11 mouse cellular contexts compared by ENCODE assay signal in the genomic region with DNA sequence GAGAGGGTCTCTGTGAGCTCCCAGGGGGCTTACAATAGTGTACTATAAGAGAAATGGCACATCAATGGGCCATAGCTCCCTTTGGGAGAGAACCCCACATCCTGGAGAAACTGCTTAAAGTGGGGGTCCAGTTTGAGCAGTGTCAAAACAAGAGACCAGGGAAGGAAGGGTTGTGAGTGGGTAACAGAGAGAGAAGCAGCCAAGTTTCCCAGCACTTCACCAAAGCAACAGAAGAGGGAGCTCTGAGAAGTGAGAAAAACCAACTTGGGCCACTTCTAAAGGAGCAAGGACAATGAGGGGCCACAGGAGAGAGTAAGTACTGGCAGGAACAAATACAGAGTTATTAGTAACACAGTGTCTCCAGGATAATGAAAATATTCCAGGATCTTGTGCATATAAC. TPM values are rescaled to one million over a fixed set of nuclear protein-coding genes. Genes with fewer than 3 reads are reported as not detected.
DNase-seq lines count a peak whose midpoint lies in the region; ATAC-seq and TF ChIP-seq lines count a peak whose summit lies in the region.
"Had no signal": no experiment of that assay in that cellular context is flagged by ENCODE, and none has a peak within 500 bp of the region (broad histone marks: within the 10 kb centered on the region; RNA-seq: fewer than 3 reads in every experiment).

No protein-coding gene starts in this region.

- H3K4me3 ChIP-seq in embryonic facial prominence, embryonic 11.5 days (ENCODE audit: low read depth, low read length), result no peak overlapping the region
- H3K4me3 ChIP-seq in embryonic facial prominence, embryonic 10.5 days, result no peak overlapping the region
- no peak overlapping the region for H3K4me3 ChIP-seq in liver, embryonic 14.5 days (ENCODE audit: insufficient read depth in 1 of 2, low read depth in 2 of 2, low read length in 2 of 2)
- no peak overlapping the region for H3K4me3 ChIP-seq in liver, embryonic 11.5 days (ENCODE audit: low read depth, low read length)

- peak; percentile 48 for DNase-seq in embryonic facial prominence, embryonic 11.5 days (ENCODE audit: low spot score)
- DNase-seq in embryonic facial prominence, embryonic 10.5 days (ENCODE audit: low spot score), result no peak
- no peak for DNase-seq in liver, embryonic 14.5 days (ENCODE audit: low read depth in 3 of 3, low spot score in 3 of 3)
- no peak for DNase-seq in liver, embryonic 11.5 days (ENCODE audit: low spot score)
- peak; percentile 25 for DNase-seq in embryo, embryonic 9.5 days (ENCODE audit: extremely low spot score)
- DNase-seq in urinary bladder, postnatal 36 days (ENCODE audit: low spot score in 2 of 2), result no peak
- DNase-seq in thymus, postnatal 36 days, result no peak
- DNase-seq: cerebellum, adult 9-10 months had no signal

- H3K36me3 ChIP-seq in embryonic facial prominence, embryonic 11.5 days (replicated peaks; ENCODE audit: control insufficient read depth, insufficient read depth, low read depth, low read length), result no peaks in the 10 kb centered on the region
- H3K36me3 ChIP-seq in embryonic facial prominence, embryonic 10.5 days (replicated peaks), result no peaks in the 10 kb centered on the region
- no peaks in the 10 kb centered on the region for H3K36me3 ChIP-seq in liver, embryonic 14.5 days (replicated peaks; ENCODE audit: control insufficient read depth, insufficient read depth, low read depth)
- no peaks in the 10 kb centered on the region for H3K36me3 ChIP-seq in liver, embryonic 11.5 days (ENCODE audit: control insufficient read depth, insufficient read depth, low read length)

- H3K27ac ChIP-seq in embryonic facial prominence, embryonic 11.5 days (replicated peaks; ENCODE audit: low read depth, low read length), result no peak overlapping the region
- H3K27ac ChIP-seq in embryonic facial prominence, embryonic 10.5 days (replicated peaks), result no peak overlapping the region
- no peak overlapping the region for H3K27ac ChIP-seq in liver, embryonic 14.5 days
- no peak overlapping the region for H3K27ac ChIP-seq in liver, embryonic 11.5 days (ENCODE audit: low read depth, low read length)

- no peak overlapping the region for H3K9ac ChIP-seq in embryonic facial prominence, embryonic 11.5 days (replicated peaks; ENCODE audit: low read length)
- H3K9ac ChIP-seq in liver, embryonic 14.5 days (replicated peaks), result no peak overlapping the region
- H3K9ac ChIP-seq in liver, embryonic 11.5 days (ENCODE audit: low read depth, low read length), result no peak overlapping the region

- ATAC-seq in embryonic facial prominence, embryonic 11.5 days (replicated peaks; ENCODE audit: insufficient number of reproducible peaks, low FRiP score, low TSS enrichment, low read depth), result no peak
- no peak for ATAC-seq in liver, embryonic 14.5 days (ENCODE audit: insufficient read depth)
- no peak for ATAC-seq in liver, embryonic 11.5 days (replicated peaks; ENCODE audit: low FRiP score)
- peak; percentile 80 for ATAC-seq in megakaryocyte-erythroid progenitor cell, adult 5-6 weeks (replicated peaks; ENCODE audit: low FRiP score, low TSS enrichment, poor library complexity, severe bottlenecking)

- H3K4me1 ChIP-seq in embryonic facial prominence, embryonic 11.5 days (ENCODE audit: control insufficient read depth, insufficient read depth, low read length), result no peaks in the 10 kb centered on the region
- no peaks in the 10 kb centered on the region for H3K4me1 ChIP-seq in embryonic facial prominence, embryonic 10.5 days
- peaks cover 3 to 10% of the 10 kb centered on the region in 2 experiments for H3K4me1 ChIP-seq in liver, embryonic 14.5 days (replicated peaks; ENCODE audit: control insufficient read depth in 2 of 2, insufficient read depth in 2 of 2, low read length in 1 of 2)
- no peaks in the 10 kb centered on the region for H3K4me1 ChIP-seq in liver, embryonic 11.5 days (replicated peaks; ENCODE audit: control insufficient read depth, insufficient read depth, low read length)

- TF ChIP-seq CTCF in liver, embryonic 14.5 days (IDR thresholded peaks at IDR 0.05; ENCODE audit: low read depth), result peak; percentile 54

- no peaks in the 10 kb centered on the region for H3K9me3 ChIP-seq in embryonic facial prominence, embryonic 11.5 days (replicated peaks; ENCODE audit: control insufficient read depth, low read length)
- H3K9me3 ChIP-seq in embryonic facial prominence, embryonic 10.5 days, result no peaks in the 10 kb centered on the region
- no peaks in the 10 kb centered on the region for H3K9me3 ChIP-seq in liver, embryonic 14.5 days (ENCODE audit: control insufficient read depth, low read length)
- no peaks in the 10 kb centered on the region for H3K9me3 ChIP-seq in liver, embryonic 11.5 days (ENCODE audit: control insufficient read depth, low read length)

- no peaks in the 10 kb centered on the region for H3K27me3 ChIP-seq in embryonic facial prominence, embryonic 11.5 days (ENCODE audit: control insufficient read depth, insufficient read depth, low read length)
- 0 out of 2 replicates have a peak, but pooled peaks cover 3% of the 10 kb centered on the region for H3K27me3 ChIP-seq in embryonic facial prominence, embryonic 10.5 days (replicated peaks; ENCODE audit: low read depth, poor library complexity, severe bottlenecking)
- no peaks in the 10 kb centered on the region for H3K27me3 ChIP-seq in liver, embryonic 14.5 days (ENCODE audit: control insufficient read depth, insufficient read depth, low read length)
- no peaks in the 10 kb centered on the region for H3K27me3 ChIP-seq in liver, embryonic 11.5 days (replicated peaks; ENCODE audit: control insufficient read depth, insufficient read depth, low read length)

- TF ChIP-seq EP300 in liver, embryonic 14.5 days (IDR thresholded peaks at IDR 0.05; ENCODE audit: low read depth), result no peak

- no peak overlapping the region for H3K4me2 ChIP-seq in embryonic facial prominence, embryonic 11.5 days (ENCODE audit: low read depth, low read length)
- H3K4me2 ChIP-seq in liver, embryonic 14.5 days (ENCODE audit: low read depth), result no peak overlapping the region
- no peak overlapping the region for H3K4me2 ChIP-seq in liver, embryonic 11.5 days

RNA-seq across cellular contexts. Expression of gene Ifnb1, which starts 0.7 kb away (rescaled TPM):
- not detected in 2 replicates for polyA plus RNA-seq in embryonic facial prominence, embryonic 11.5 days (2014; fragmentation: Nextera tagmentation; extraction: Ambion mirVana)
- not detected in 2 replicates for polyA plus RNA-seq in embryonic facial prominence, embryonic 10.5 days (2016; fragmentation: Nextera tagmentation; extraction: Ambion mirVana)
- polyA plus RNA-seq in liver, embryonic 14.5 days (2012; rRNA removed), result not detected in 2 replicates
- not detected in 2 replicates for polyA plus RNA-seq in liver, embryonic 14.5 days (2014; fragmentation: Nextera tagmentation; extraction: Ambion mirVana)
- not detected in 2 replicates for polyA plus RNA-seq in liver, embryonic 11.5 days (2014; fragmentation: Nextera tagmentation; extraction: Ambion mirVana)
- total RNA-seq in megakaryocyte-erythroid progenitor cell, adult 5-6 weeks (2014; fragmentation: Nextera tagmentation), result not detected in 2 replicates
- total RNA-seq in megakaryocyte-erythroid progenitor cell, adult 5-6 weeks (2017), result not detected in 2 replicates
- total RNA-seq: left cerebral cortex, postnatal 14 days had no signal
- polyA plus RNA-seq: heart, embryonic 14.5 days had no signal

RNA-seq across cellular contexts. Expression of gene Ifna15, which starts 34.8 kb away (rescaled TPM):
- polyA plus RNA-seq in embryonic facial prominence, embryonic 11.5 days (2014; fragmentation: Nextera tagmentation; extraction: Ambion mirVana), result not detected in 2 replicates
- not detected in 2 replicates for polyA plus RNA-seq in embryonic facial prominence, embryonic 10.5 days (2016; fragmentation: Nextera tagmentation; extraction: Ambion mirVana)
- not detected in 2 replicates for polyA plus RNA-seq in liver, embryonic 14.5 days (2012; rRNA removed)
- polyA plus RNA-seq in liver, embryonic 14.5 days (2014; fragmentation: Nextera tagmentation; extraction: Ambion mirVana), result not detected in 2 replicates
- not detected in 2 replicates for polyA plus RNA-seq in liver, embryonic 11.5 days (2014; fragmentation: Nextera tagmentation; extraction: Ambion mirVana)
- total RNA-seq in megakaryocyte-erythroid progenitor cell, adult 5-6 weeks (2014; fragmentation: Nextera tagmentation), result not detected in 2 replicates
- not detected in 2 replicates for total RNA-seq in megakaryocyte-erythroid progenitor cell, adult 5-6 weeks (2017)
- total RNA-seq: left cerebral cortex, postnatal 14 days had no signal
- polyA plus RNA-seq: heart, embryonic 14.5 days had no signal

RNA-seq across cellular contexts. Expression of gene Ifna14, which starts 48.4 kb away (rescaled TPM):
- polyA plus RNA-seq in embryonic facial prominence, embryonic 11.5 days (2014; fragmentation: Nextera tagmentation; extraction: Ambion mirVana), result not detected in 2 replicates
- polyA plus RNA-seq in embryonic facial prominence, embryonic 10.5 days (2016; fragmentation: Nextera tagmentation; extraction: Ambion mirVana), result not detected in 2 replicates
- not detected in 2 replicates for polyA plus RNA-seq in liver, embryonic 14.5 days (2012; rRNA removed)
- not detected in 2 replicates for polyA plus RNA-seq in liver, embryonic 14.5 days (2014; fragmentation: Nextera tagmentation; extraction: Ambion mirVana)
- polyA plus RNA-seq in liver, embryonic 11.5 days (2014; fragmentation: Nextera tagmentation; extraction: Ambion mirVana), result not detected in 2 replicates
- not detected in 2 replicates for total RNA-seq in megakaryocyte-erythroid progenitor cell, adult 5-6 weeks (2014; fragmentation: Nextera tagmentation)
- not detected in 2 replicates for total RNA-seq in megakaryocyte-erythroid progenitor cell, adult 5-6 weeks (2017)
- total RNA-seq: left cerebral cortex, postnatal 14 days had no signal
- polyA plus RNA-seq: heart, embryonic 14.5 days had no signal

Comparison
In these comparisons a context has a peak if more than half of its experiments do, and no peak if none do; other contexts are left out.
1. DNase-seq: peak in embryonic facial prominence, embryonic 11.5 days (single experiment) and embryo, embryonic 9.5 days (single experiment); none in embryonic facial prominence, embryonic 10.5 days (single experiment), liver, embryonic 14.5 days (0 of 3), liver, embryonic 11.5 days (single experiment), urinary bladder, postnatal 36 days (0 of 2) and thymus, postnatal 36 days (0 of 2).